Mouse (Mus musculus): ENCODE measurements around the gene Dscaml1. TPM values are rescaled to one million over a fixed set of nuclear protein-coding genes. Genes with fewer than 3 reads are reported as not detected.

The Dscaml1 gene
- polyA plus RNA-seq, 1 experiment from 2014 or later = 15.1 TPM

DNA sequence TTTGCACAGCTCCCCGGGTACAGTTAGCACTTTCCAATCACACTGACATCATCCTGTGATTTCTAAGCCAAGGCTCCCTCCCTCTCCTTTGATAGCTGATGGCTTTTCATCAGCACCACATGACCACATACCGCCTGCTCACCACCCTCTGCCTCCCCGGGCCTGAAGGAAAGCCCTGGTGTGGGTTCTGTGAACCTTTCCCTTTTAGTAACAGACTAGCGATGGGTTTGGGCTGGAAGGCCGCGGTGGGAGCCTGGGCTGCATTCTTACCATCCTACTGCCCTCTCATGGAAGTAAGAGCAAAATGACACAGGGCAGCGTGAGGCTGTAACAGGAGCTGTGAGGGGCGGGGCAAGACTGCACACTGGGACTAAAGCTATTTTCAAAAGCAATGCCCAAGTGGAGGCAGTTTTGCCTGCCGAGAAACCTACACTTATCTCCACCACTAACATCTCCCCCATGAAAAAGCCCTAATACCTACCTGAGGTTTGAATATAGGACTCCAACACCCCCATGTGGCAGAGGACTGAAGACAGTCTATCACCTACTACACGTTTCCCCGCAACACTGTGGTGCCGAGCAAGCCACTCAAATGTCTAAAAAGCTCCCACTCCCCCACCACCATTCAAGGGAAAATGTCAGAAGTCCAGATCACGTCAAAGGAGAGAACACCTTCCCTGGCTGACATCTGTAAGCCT lies 372.2 kb downstream of the Dscaml1 start:
- no peaks in the 10 kb centered on the region for H3K9me3 ChIP-seq (ENCODE audit: control insufficient read depth, low read length)
- no peak overlapping the region for H3K9ac ChIP-seq
- peak; percentile 66; the same call in 1 of the 2 replicates for ATAC-seq (ENCODE audit: low FRiP score)
- no peak overlapping the region for H3K4me3 ChIP-seq (replicated peaks; ENCODE audit: low read length)
- H3K4me1 ChIP-seq (replicated peaks; ENCODE audit: control insufficient read depth, insufficient read depth, low read length) = no peaks in the 10 kb centered on the region; the same call in 1 of the 2 replicates
- peaks cover 20% of the 10 kb centered on the region for H3K36me3 ChIP-seq (replicated peaks; ENCODE audit: control insufficient read depth, insufficient read depth)
- H3K27me3 ChIP-seq (ENCODE audit: control insufficient read depth, insufficient read depth, low read length) = no peaks in the 10 kb centered on the region
- H3K27ac ChIP-seq = peak overlapping the region; percentile 53
- peak; percentile 56 for DNase-seq (ENCODE audit: low spot score)
- 17% methylated on average over 13 of the region's 13 CpGs for WGBS
- no peak overlapping the region for H3K4me2 ChIP-seq (replicated peaks)

DNA sequence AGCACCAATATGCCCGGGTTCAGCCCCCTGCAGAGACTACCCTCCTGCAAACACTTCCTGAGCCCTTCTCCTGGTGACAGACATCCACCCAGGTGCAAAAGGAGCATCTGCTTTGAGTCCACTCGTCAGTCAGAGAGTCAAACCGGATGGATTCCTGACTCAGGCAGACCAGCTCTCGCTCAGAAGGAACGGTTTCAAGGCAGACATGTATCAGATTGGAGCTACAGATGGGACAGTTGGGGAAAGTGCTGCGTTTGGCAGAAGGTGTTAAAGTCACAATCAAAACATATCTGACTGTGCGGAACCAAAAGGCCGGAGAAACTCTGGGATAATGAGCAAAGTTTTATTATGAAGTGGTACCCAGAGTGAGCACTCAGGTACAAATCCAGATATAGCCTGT lies 373.0 kb downstream of the Dscaml1 start:
- Histone ChIP-seq H3K9me3 (ENCODE audit: control insufficient read depth, low read length) (no peaks in the 10 kb centered on the region), H3K9ac (no peak overlapping the region), H3K4me2 (replicated peaks) (no peak overlapping the region), H3K27me3 (ENCODE audit: control insufficient read depth, insufficient read depth, low read length) (no peaks in the 10 kb centered on the region), H3K36me3 (replicated peaks; ENCODE audit: control insufficient read depth, insufficient read depth) (peaks cover 14% of the 10 kb centered on the region; the same call in 1 of the 2 replicates), H3K4me1 (replicated peaks; ENCODE audit: control insufficient read depth, insufficient read depth, low read length) (no peaks in the 10 kb centered on the region; the same call in 1 of the 2 replicates), H3K27ac (no peak overlapping the region), H3K4me3 (replicated peaks; ENCODE audit: low read length) (no peak overlapping the region)
- no peak for ATAC-seq (ENCODE audit: low FRiP score)
- DNase-seq (ENCODE audit: low spot score) = no peak
- 83% methylated on average over 8 of the region's 8 CpGs for WGBS

Other genes with a start within 250 kb of the Dscaml1 start
- gene BC049352, start 244.6 kb upstream of the Dscaml1 start, polyA plus RNA-seq (2014; fragmentation: Nextera tagmentation; extraction: Ambion mirVana) = not detected in 2 replicates
- not detected in 2 replicates for gene Tmprss4, start 222.5 kb upstream of the Dscaml1 start, polyA plus RNA-seq (2014; fragmentation: Nextera tagmentation; extraction: Ambion mirVana)
- gene Il10ra, start 157.5 kb upstream of the Dscaml1 start, polyA plus RNA-seq (2014; fragmentation: Nextera tagmentation; extraction: Ambion mirVana) = 0.68 and 0.85 TPM in 2 replicates
- gene Tmprss13, start 107.5 kb upstream of the Dscaml1 start, polyA plus RNA-seq (2014; fragmentation: Nextera tagmentation; extraction: Ambion mirVana) = not detected in 2 replicates
- gene Fxyd6, start 56.4 kb upstream of the Dscaml1 start, polyA plus RNA-seq (2014; fragmentation: Nextera tagmentation; extraction: Ambion mirVana) = 377 and 410 TPM in 2 replicates
- gene Fxyd2, start 27.0 kb upstream of the Dscaml1 start, polyA plus RNA-seq (2014; fragmentation: Nextera tagmentation; extraction: Ambion mirVana) = 8.8 and 12.7 TPM in 2 replicates

Data from hindbrain, embryonic 14.5 days (tissue).